Mouse (Mus musculus) embryonic fibroblast, embryonic 13.5 days (primary cell): ENCODE data around the gene Mob4. TPM values are rescaled to one million over a fixed set of nuclear protein-coding genes. Genes with fewer than 3 reads are reported as not detected.

Experiments
- H3K27ac ChIP-seq: 2 replicates; pipeline ENCODE4 v1.5.1; 2012; ENCODE audit warnings: low read length, control low read depth, inconsistent platforms; ENCODE audit not compliant: insufficient read depth
- H3K4me1 ChIP-seq: 2 replicates; pipeline ENCODE4 v1.6.1; 2011; ENCODE audit warnings: low read length; ENCODE audit not compliant: control insufficient read depth, insufficient read depth
- H3K4me3 ChIP-seq: 2 replicates; pipeline ENCODE4 v1.5.1; 2011; ENCODE audit warnings: mild to moderate bottlenecking, control low read depth, low read length; ENCODE audit not compliant: insufficient read depth
- CTCF ChIP-seq: IDR thresholded peaks from 2 replicates; pipeline ENCODE4 v1.5.1; 2011; ENCODE audit warnings: mild to moderate bottlenecking, control low read depth, low read length, moderate library complexity, borderline replicate concordance; ENCODE audit not compliant: insufficient read depth
- POLR2A ChIP-seq: IDR thresholded peaks from 2 replicates; pipeline ENCODE4 v1.6.1; 2011; ENCODE audit warnings: low read depth, mild to moderate bottlenecking, control low read depth, low read length, moderate library complexity
- polyA plus RNA-seq: library from polyadenylated mRNA; stranded (reverse); fragments of >200 nt; gene quantifications from 2 replicates; pipeline ENCODE4 v1.2.4, GENCODE M21; 2011; ENCODE audit warnings: low read depth; ENCODE audit not compliant: missing spikeins, insufficient read length

The Mob4 gene
- polyA plus RNA-seq, 1 experiment: 83.1 TPM

GRCm38 (mm10) chr1:55173720-55174557 lies 42.9 kb downstream of the Mob4 start:
- TF ChIP-seq CTCF (no peak), POLR2A (no peak)
- Histone ChIP-seq H3K27ac (no peak overlapping the region), H3K4me1 (no peaks in the 10 kb centered on the region), H3K4me3 (no peak overlapping the region)

GRCm38 (mm10) chr1:55174558-55175034 lies 43.6 kb downstream of the Mob4 start:
- Histone ChIP-seq H3K27ac (no peak overlapping the region), H3K4me1 (no peaks in the 10 kb centered on the region)
- no peak for TF ChIP-seq POLR2A
- no peak for TF ChIP-seq CTCF

GRCm38 (mm10) chr1:55179917-55180566 lies 49.0 kb downstream of the Mob4 start:
- Histone ChIP-seq H3K4me1 (no peaks in the 10 kb centered on the region), H3K4me3 (no peak overlapping the region), H3K27ac (no peak overlapping the region)
- TF ChIP-seq POLR2A (no peak), CTCF (no peak)

More at GRCm38 (mm10) chr1:55174558-55175034, 43.6 kb downstream of the Mob4 start:
- no peak overlapping the region for H3K4me3 ChIP-seq

- TF ChIP-seq POLR2A: no peak
- TF ChIP-seq CTCF: no peak
- no peak overlapping the region for H3K27ac ChIP-seq
- H3K4me3 ChIP-seq: no peak overlapping the region
- no peaks in the 10 kb centered on the region for H3K4me1 ChIP-seq
Observed at GRCm38 (mm10) chr1:55182392-55182791, 51.4 kb downstream of the Mob4 start.

- H3K4me1 ChIP-seq: no peaks in the 10 kb centered on the region
- H3K27ac ChIP-seq: no peak overlapping the region
- H3K4me3 ChIP-seq: no peak overlapping the region
- TF ChIP-seq POLR2A: no peak
- TF ChIP-seq CTCF: no peak
Observed at GRCm38 (mm10) chr1:55185718-55186117, 54.7 kb downstream of the Mob4 start.

- TF ChIP-seq CTCF: no peak
- no peaks in the 10 kb centered on the region for H3K4me1 ChIP-seq
- H3K4me3 ChIP-seq: no peak overlapping the region
- no peak overlapping the region for H3K27ac ChIP-seq
Observed at GRCm38 (mm10) chr1:55186592-55187210, 55.7 kb downstream of the Mob4 start.

GRCm38 (mm10) chr1:55192015-55192414 lies 61.0 kb downstream of the Mob4 start:
- H3K4me3 ChIP-seq: no peak overlapping the region
- H3K4me1 ChIP-seq: peaks cover 7% of the 10 kb centered on the region
- no peak overlapping the region for H3K27ac ChIP-seq
- TF ChIP-seq CTCF (no peak), POLR2A (no peak)

- H3K4me1 ChIP-seq: peaks cover 7% of the 10 kb centered on the region
- H3K27ac ChIP-seq: peak overlapping the region; percentile 48; the same call in 1 of the 2 replicates
- no peak overlapping the region for H3K4me3 ChIP-seq
- TF ChIP-seq POLR2A: no peak
- TF ChIP-seq CTCF: no peak
Observed at GRCm38 (mm10) chr1:55192824-55193223, 61.8 kb downstream of the Mob4 start.

- no peak overlapping the region for H3K4me3 ChIP-seq
- H3K27ac ChIP-seq: peak overlapping the region; percentile 48; the same call in 1 of the 2 replicates
- no peak for TF ChIP-seq POLR2A
- TF ChIP-seq CTCF: no peak
- H3K4me1 ChIP-seq: peaks cover 7% of the 10 kb centered on the region
Observed at GRCm38 (mm10) chr1:55193316-55193715, 62.3 kb downstream of the Mob4 start.
